Mouse (Mus musculus): ENCODE data around the gene Adamts10. TPM values are rescaled to one million over a fixed set of nuclear protein-coding genes. Genes with fewer than 3 reads are reported as not detected.

Gene Adamts10
- total RNA-seq, 2 experiments from 2014 or later = 35.3 to 36.1 TPM

DNA sequence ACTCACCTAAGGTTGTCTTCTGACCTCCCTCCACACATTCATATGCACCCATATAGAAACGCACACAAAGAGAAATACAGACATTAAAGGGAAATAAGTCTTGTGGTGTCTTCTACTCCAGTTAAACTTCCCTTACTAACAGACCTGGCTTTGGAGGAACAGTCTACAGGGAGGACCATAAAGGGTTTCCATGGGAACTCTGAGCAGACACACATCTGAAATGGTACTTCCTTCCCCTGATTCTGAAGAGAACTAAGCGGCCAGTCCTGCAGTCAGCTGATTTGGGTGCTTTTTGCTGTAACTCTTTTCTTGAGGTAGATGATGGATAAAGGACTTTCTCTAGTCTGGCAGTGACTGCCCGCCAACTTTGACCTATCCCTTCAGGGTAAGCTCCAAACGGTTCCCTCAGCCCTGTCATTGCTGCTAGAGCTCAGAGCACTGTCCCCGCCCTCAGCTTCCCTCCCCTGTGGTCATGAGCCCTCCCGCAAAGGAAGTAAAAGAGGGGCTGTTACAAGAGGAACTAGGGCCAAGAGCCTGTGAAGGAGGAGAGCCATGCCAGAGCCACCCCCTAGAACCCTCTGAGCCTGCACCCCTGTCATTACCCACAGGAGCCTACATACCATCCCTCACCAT is 31.3 kb downstream of the Adamts10 start, which contains the start of gene Myo1f:
Gene Myo1f (plus strand): TSS at position 485 of the 633 bp plus-strand sequence.
- no peak for DNase-seq

DNA sequence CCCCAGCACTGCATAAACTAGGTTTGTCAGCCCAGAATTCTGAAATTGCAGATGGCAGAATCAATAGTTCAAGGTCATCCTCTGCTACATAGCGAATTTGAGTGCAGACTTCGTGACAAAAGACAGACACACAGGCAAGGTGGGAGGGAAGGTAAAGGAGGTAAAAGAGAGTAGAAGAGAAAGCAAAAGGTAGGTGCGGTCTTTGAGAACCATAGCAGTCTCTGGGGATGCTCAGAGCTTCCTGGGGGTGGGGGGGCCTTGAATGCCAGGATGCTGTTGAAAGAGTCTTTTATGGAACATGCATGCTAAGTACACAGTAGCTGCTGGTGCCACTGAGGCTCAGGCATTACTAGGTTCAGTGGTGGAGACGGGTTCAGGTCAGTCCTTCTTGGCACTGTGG is 33.9 kb downstream of the Adamts10 start:
- DNase-seq = no peak

DNA sequence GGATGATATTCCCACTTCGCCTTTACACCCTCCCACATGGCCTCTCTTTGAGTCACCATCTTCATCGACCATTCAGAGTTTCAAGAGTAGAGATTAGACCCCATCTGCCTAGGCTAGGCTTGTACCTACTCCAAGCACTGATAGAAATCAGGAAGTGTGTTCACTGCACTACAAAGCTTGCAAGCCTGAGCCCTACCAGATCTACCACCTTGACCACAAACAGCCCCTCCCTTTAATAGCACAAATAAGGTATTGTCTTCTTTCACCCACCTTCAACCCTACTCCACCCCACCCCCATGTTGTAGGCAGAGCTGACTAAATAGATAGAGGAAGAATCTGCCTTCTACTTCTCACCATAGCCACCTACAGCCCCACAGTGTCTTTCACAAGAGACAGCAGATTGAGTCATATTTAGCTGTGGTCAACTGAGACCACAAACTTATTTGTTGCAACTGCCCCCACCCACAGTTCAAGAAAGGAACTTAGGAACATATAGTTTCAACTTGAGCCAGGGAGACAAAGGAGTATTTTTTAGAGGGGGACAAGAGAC is 39.6 kb downstream of the Adamts10 start:
- DNase-seq = no peak

DNA sequence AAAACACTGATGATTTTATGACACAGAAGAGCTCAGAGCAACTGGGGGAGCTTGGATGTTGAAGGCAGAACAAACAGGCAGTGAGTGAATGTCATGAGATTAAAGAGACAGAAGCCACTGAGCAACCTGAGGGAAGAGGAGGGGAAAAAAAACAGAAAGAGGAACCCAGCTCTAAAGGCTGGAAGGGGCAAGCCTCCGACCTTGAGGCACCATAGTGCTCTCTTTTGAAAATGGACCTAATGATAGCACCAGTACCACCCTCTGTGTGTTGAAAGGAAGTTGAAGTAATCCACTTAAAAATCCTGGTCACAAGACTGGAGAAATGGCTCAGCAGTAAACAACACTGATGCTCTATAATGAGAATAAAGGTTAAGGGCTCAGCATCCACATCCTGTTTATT is 40.6 kb downstream of the Adamts10 start:
- DNase-seq = no peak

DNA sequence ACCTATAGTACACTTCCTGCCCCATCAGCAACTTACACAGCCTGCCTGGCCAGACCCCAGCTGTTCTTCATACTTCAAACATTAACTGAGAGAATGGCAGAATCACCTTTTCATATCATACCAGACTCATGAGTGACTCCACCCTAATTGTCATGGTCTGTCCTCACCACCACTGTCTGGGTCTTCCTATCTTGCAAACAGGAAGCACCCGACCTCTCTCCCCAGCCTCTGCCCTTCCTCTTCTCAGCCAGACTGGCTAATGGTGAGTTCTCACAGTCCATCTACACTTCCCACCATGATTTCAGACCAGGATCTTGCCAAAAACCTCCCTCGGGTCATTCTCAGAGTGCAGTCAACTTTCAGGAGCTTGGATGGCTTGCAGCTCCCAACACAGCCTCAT is 42.2 kb downstream of the Adamts10 start:
- DNase-seq = no peak

DNA sequence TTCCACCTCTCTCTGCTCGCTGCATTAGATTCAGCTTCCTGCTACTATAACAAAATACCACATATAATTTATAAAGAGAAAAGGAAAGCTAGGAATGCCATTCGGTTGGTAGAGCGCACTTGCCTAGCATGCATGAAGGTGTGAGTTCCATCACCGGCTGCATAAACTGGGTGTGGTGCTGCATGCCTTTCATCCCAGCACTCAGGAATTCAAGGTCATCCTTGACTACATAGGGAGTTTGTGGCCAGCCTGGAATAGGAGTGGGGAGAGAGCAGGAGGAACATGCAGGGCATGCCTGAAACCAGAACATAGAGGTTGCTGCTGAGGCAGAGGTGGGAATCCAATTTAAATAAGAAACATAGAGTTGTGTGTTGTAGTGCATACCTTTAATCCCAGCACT is 60.1 kb downstream of the Adamts10 start:
- DNase-seq = no peak

DNA sequence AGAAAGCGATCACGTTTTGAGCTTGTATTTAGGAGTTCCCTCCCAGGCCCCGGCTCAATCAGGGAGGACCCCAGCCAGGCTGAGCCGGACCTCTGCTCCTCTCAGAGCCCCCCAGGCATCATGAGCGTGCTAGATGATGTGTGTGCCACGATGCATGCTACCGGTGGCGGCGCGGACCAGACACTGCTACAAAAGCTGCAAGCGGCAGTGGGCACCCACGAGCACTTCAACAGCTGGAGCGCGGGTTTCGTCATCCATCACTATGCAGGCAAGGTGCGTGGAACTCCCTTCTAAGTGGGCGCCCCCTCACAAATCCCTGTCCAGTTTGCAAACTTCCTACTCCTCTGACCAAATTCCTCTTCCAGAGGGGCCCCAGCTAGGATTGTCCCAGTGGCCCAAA is 62.0 kb downstream of the Adamts10 start:
- DNase-seq = no peak

DNA sequence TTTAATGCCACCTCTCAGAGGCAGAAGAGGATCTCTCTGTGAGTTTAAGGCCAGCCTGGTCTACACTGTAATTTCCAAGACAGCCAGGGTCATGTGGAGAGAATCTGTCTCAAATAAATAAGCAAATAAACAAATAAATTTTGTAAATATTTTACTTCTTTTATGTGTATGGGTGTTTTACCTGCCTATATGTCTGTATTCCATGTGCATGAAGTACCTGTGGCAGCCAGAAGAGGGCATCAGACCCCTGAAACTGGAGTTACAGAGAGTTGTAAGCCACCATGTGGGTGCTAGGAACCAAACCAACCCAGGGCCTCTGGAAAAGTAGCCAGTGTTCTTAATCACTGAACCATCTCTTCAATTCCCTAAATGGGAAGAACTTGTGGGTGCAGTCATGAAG is 73.3 kb downstream of the Adamts10 start:
- DNase-seq = no peak

DNA sequence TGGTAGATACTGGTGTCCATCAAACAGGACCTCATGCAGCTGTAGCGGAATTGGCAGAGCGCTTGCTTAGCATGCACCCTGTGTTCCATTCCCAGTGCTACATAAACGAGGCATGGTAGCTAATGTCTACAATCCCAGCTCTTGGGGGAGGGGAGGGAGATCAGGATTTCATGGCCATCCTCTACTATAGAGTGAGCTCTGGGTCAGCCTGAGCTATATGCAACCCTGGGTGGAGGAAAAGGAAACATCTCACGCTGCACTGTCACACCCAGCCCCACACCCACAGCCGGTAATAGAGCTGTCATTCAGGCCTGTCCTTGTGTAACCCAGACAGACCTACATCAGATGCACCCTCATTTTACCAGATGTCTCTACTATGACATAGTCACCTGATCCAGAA is 74.5 kb downstream of the Adamts10 start:
- no peak for DNase-seq

DNA sequence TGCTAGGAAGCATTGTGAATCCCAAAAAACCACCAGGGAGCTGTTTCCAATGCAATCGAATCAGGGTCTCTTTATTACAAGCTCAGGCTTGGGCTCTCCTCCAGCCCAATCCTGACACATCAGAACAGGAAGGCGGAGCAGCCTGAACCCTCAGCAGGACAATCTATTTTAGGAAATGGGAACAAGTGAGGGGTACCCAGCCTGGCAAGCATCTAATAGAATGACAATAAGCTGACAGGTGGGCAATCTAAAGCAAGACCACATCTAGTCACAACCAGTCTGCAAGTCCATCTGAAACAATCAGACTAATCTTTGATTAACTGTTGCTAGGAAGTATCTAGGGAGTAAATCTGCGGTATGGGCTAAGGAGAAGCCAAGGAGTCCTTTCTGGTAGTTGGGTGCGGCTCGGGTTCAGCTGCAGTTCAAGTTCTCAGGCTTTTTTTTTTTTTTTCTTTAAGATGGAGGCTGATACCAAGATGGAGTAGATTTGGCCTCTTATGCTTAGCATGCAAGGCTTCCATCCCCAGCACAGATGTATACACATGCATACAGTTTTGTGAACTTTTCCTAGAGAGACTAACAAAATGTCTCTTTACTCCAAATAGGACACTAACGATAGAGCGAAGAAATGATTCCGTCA is 76.0 kb downstream of the Adamts10 start:
- peak; percentile 2 for DNase-seq

DNA sequence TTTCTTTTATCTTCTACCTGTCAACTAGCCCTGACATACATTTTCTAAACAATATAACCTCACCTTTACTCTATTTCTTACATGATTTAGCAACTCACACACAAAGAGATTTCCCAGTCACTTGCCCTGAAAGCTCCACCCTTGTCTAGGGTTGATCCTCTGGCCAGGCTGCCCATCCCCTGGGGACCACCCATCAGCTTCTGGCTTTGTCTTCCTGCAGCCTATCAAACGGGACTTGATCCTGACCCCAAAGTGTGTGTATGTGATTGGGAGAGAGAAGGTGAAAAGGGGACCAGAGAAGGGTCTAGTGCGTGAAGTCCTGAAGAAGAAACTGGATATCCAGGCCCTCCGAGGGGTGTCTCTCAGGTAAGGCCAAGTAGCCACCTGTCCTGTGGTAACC is 76.8 kb downstream of the Adamts10 start:
- DNase-seq = no peak

DNA sequence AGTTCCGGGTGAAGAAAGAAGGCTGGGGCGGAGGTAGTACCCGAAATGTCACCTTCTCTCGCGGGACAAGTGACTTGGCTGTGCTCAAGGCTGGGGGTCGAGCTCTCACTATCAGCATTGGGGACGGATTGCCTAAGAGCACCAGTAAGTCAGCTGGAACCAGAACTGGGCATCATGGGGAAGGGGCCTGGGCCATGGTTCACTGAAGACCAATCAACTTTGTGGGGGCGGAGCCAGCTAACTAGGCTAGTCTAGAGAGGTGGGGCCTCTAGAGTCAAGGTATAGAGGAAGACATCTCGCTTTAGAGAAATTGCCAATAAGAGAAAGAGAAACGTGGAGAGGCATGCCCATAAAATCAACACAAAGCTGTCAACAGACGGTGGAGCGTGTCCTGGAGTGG is 77.9 kb downstream of the Adamts10 start:
- DNase-seq = no peak

Other genes with a start within 250 kb of the Adamts10 start
- 10 to 100 TPM; 10.6 to 11.9 TPM for gene Zfp955b, start 234.7 kb upstream of the Adamts10 start, total RNA-seq (2021)
- 10 to 100 TPM; 11.3 to 12.7 TPM for gene Zfp81, start 165.3 kb upstream of the Adamts10 start, total RNA-seq (2021)
- gene Zfp101, start 129.6 kb upstream of the Adamts10 start, total RNA-seq (2021) = 1 to 10 TPM; 7.2 to 9.7 TPM
- not detected for gene Actl9, start 91.3 kb upstream of the Adamts10 start, total RNA-seq (2021)
- gene Myo1f, start 31.5 kb downstream of the Adamts10 start, total RNA-seq (2021) = 1 to 10 TPM; 1.2 to 2.3 TPM
- 10 to 100 TPM; 25.4 to 27.5 TPM for gene Zfp414, start 104.9 kb downstream of the Adamts10 start, total RNA-seq (2021)
- gene Pram1, start 113.9 kb downstream of the Adamts10 start, total RNA-seq (2021) = not detected
- gene Hnrnpm, start 162.7 kb downstream of the Adamts10 start, total RNA-seq (2021) = 100 to 1,000 TPM; 154 to 180 TPM
- 10 to 100 TPM; 84.4 to 96.9 TPM for gene March2, start 194.5 kb downstream of the Adamts10 start, total RNA-seq (2021)
- gene Rab11b, start 236.3 kb downstream of the Adamts10 start, total RNA-seq (2021) = 100 to 1,000 TPM; 333 to 343 TPM